Mouse (Mus musculus) lung, embryonic 15.5 days (tissue): Measurements from ENCODE around the gene Lrrc30. TPM values are rescaled to one million over a fixed set of nuclear protein-coding genes. Genes with fewer than 3 reads are reported as not detected.

Experiments used
- ATAC-seq: fragments of 200-750 bp; cut with Nextera tagmentation; 2 replicates; pipeline ENCODE4 v1.8.0; 2017; ENCODE audit warnings: moderate number of reproducible peaks, borderline replicate concordance; ENCODE audit not compliant: low FRiP score, low TSS enrichment; ENCODE audit errors: extremely low read depth
- H3K27ac ChIP-seq: fragments of 300-500 bp; sonication (generic); 2 replicates; pipeline ENCODE4 v1.5.1; 2015; ENCODE audit warnings: moderate library complexity, mild to moderate bottlenecking, inconsistent platforms
- H3K27me3 ChIP-seq: fragments of 300-500 bp; sonication (generic); 2 replicates; pipeline ENCODE4 v1.6.1; 2015; ENCODE audit warnings: inconsistent platforms
- H3K36me3 ChIP-seq: fragments of 300-500 bp; sonication (generic); 2 replicates; pipeline ENCODE4 v1.6.1; 2015; ENCODE audit warnings: inconsistent platforms
- H3K4me1 ChIP-seq: fragments of 300-500 bp; sonication (generic); 2 replicates; pipeline ENCODE4 v1.6.1; 2015; ENCODE audit warnings: inconsistent platforms
- H3K4me2 ChIP-seq: fragments of 300-500 bp; sonication (generic); 2 replicates; pipeline ENCODE4 v1.6.1; 2015; ENCODE audit warnings: inconsistent platforms, mild to moderate bottlenecking, moderate library complexity
- H3K4me3 ChIP-seq: fragments of 300-500 bp; sonication (generic); 2 replicates; pipeline ENCODE4 v1.5.1; 2015; ENCODE audit warnings: mild to moderate bottlenecking, inconsistent platforms
- H3K9ac ChIP-seq: fragments of 300-500 bp; sonication (generic); 2 replicates; pipeline ENCODE4 v1.6.1; 2015; ENCODE audit warnings: inconsistent platforms
- H3K9me3 ChIP-seq: fragments of 300-500 bp; sonication (generic); 2 replicates; pipeline ENCODE4 v1.6.1; 2016; ENCODE audit warnings: inconsistent platforms
- WGBS: fragments of 180-500 bp; shearing (Covaris S2); methylation state at CpG from one replicate; pipeline ENCODE4 v1.1.7; 2015; 5-methylcytosine and 5-hydroxymethylcytosine counted together
- polyA plus RNA-seq: library from polyadenylated mRNA; unstranded; fragments of >200 nt; fragmentation: Nextera tagmentation; extraction: Ambion mirVana; gene quantifications from 2 replicates; pipeline ENCODE4 v1.2.1, GENCODE M21; 2015

Lrrc30 gene
- polyA plus RNA-seq, 1 experiment from 2014 or later: not detected

DNA sequence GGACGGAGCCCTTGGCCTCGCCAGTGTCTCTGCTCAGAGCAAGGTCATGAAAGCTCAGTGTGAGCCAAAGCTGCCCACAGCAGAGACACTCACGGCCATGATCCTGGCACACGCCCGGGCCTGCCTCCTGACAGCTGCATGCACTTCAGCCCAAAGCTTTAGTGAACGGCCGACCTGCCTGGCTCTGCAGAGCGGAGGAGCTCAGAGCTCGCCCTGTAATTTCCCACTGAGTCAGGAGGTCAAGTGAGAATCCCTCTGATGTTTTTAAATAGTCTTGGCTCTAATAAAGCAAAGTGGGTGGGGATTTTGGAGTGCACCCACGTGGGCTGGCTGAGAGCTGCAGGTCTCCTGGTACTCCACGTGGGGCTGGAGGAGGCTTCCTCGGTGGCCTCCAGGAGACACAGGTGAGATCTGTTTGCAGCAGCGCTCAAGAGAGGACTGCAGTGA lies 3.3 kb downstream of the Lrrc30 start:
- ATAC-seq: peak; percentile 64
- 21% methylated on average over 13 of the region's 13 CpGs for WGBS
- Histone ChIP-seq H3K4me1 (peaks cover 9% of the 10 kb centered on the region), H3K36me3 (no peaks in the 10 kb centered on the region), H3K9ac (no peak overlapping the region), H3K27ac (no peak overlapping the region), H3K4me3 (no peak overlapping the region), H3K9me3 (no peaks in the 10 kb centered on the region), H3K27me3 (no peaks in the 10 kb centered on the region), H3K4me2 (no peak overlapping the region)

DNA sequence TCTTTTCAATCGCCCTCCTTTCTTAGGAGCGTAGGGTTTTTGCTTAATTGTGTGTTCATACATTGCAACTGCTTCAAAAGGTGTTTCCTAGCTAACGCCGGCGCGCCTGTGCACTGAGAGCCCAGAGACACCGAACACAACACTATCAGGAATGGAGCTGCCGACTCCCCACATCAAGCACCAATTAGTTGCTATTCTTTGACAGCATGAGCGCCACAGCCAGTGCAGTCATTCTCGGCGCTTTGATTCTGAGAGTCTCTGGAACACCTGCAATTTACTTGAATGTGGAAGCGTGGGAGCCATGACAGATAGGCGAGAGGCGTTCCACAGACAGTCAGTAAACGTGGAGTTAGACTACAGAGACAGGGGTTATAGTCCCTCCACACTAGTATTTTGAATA lies 4.0 kb downstream of the Lrrc30 start:
- Histone ChIP-seq H3K4me3 (no peak overlapping the region), H3K27me3 (no peaks in the 10 kb centered on the region), H3K9ac (no peak overlapping the region), H3K4me1 (peaks cover 9% of the 10 kb centered on the region), H3K27ac (no peak overlapping the region), H3K36me3 (no peaks in the 10 kb centered on the region), H3K4me2 (no peak overlapping the region), H3K9me3 (no peaks in the 10 kb centered on the region)
- no peak for ATAC-seq
- WGBS: 78% methylated on average over 15 of the region's 15 CpGs

DNA sequence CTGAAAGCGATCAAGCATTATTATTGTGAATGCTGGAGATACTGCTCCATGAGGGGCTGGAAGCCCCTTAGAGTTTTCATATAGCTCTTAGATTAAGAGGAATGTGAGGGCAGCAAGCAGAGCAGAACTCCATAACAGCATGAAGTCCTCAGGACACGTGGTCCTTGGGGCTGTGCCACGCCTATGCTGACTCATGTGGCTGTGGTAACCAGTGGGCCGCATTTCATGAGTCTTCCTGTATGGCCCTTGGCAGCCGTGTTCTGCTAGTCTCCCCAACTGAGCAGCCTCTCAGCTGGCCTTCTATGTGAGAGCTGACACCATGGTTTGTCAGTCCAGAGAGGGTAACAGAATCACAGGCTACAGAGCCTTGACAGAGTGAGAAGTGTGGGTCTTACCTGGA lies 7.1 kb downstream of the Lrrc30 start:
- no peaks in the 10 kb centered on the region for H3K36me3 ChIP-seq
- no peaks in the 10 kb centered on the region for H3K27me3 ChIP-seq
- no peak overlapping the region for H3K4me3 ChIP-seq
- H3K27ac ChIP-seq: no peak overlapping the region
- no peak for ATAC-seq
- peaks cover 9% of the 10 kb centered on the region for H3K4me1 ChIP-seq
- no peak overlapping the region for H3K9ac ChIP-seq
- no peak overlapping the region for H3K4me2 ChIP-seq
- 68% methylated on average over 5 of the region's 5 CpGs for WGBS
- H3K9me3 ChIP-seq: no peaks in the 10 kb centered on the region

DNA sequence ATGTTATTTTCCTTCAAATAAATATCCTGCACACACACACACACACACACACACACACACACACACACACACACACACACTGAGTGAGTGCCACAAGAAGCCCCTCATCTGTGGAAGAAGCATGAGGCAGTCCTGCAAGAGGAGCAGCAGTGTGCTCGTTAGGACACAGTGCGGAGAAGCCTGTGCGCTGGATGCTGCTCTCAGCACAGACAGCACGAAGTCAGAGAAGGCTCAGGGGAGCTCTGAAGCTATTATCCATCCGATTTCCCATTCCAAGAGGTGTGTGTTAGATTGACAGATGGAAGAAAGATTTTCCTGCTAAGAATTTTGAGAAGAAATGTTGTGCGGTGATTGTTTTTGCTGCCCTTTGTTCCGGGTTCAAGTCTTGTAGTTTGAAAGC lies 13.5 kb downstream of the Lrrc30 start:
- Histone ChIP-seq H3K9me3 (no peaks in the 10 kb centered on the region), H3K27me3 (no peaks in the 10 kb centered on the region), H3K36me3 (no peaks in the 10 kb centered on the region), H3K4me1 (no peaks in the 10 kb centered on the region), H3K27ac (no peak overlapping the region), H3K4me3 (no peak overlapping the region), H3K9ac (no peak overlapping the region), H3K4me2 (no peak overlapping the region)
- 70% methylated on average over 7 of the region's 7 CpGs for WGBS
- ATAC-seq: no peak

DNA sequence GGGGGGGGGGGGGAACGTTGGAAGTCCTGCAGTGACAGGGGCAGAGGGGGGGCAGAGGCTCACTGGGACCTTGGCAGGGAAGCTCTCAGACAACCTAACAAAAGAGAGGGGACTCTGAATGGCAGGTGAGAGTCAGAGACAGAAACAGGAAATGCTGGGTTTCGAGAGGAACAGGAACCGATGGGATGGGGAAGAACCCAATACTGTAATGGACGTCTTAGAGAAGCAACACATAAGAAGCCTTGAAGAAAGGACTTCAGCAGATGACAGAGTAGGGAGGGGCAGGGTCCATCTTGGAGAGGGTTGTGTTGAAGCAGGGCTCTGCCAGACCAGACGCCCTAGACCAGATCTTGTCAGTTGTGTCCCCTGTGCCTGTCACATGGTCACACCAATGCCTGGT lies 18.1 kb downstream of the Lrrc30 start:
- Histone ChIP-seq H3K27ac (no peak overlapping the region), H3K9ac (no peak overlapping the region), H3K4me3 (no peak overlapping the region), H3K9me3 (no peaks in the 10 kb centered on the region), H3K4me2 (no peak overlapping the region), H3K36me3 (no peaks in the 10 kb centered on the region), H3K27me3 (no peaks in the 10 kb centered on the region), H3K4me1 (no peaks in the 10 kb centered on the region)
- ATAC-seq: no peak
- 55% methylated on average over 4 of the region's 5 CpGs for WGBS

DNA sequence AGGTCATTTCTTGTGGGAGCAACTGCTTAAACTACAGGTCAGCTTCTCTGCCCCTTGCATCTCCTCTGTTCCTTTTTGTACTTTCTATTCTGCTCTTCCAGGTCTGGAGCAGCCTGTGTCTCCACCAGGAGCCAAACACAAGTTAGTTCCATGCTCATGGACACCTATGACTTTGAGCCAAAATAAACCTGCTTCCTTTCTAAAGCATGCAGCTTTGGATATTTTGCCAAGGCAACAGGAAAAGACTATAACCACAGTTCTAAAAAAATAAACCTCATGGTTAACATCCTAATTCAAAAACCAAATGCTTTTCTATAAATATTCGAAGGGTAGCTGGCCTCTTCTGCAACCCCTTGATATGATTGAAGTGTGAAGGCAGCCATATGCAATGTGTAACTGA lies 19.9 kb downstream of the Lrrc30 start:
- Histone ChIP-seq H3K9ac (no peak overlapping the region), H3K27ac (no peak overlapping the region), H3K36me3 (no peaks in the 10 kb centered on the region), H3K9me3 (no peaks in the 10 kb centered on the region), H3K4me1 (no peaks in the 10 kb centered on the region), H3K4me2 (no peak overlapping the region), H3K4me3 (no peak overlapping the region), H3K27me3 (no peaks in the 10 kb centered on the region)
- ATAC-seq: no peak
- WGBS: 44% methylated on average over 1 of the region's 1 CpGs

DNA sequence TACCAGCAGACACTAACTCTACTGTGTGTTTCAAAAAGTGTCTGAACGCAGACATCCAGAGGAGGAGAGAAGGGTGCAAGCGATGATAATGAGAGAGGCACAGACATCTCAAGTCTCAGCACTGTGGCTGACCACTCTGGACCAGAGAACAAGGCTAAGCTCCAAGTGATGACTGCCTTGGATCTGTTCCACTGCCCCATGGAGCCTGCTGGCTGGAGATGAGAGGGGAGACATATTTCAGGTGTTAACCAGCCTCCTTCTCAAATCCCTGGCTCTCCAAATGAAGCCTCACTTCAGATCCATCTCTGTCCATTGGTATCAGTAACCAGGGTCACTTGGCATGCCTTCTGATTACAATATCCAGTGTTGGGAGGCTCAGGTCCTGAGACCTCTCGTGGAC lies 20.4 kb downstream of the Lrrc30 start:
- Histone ChIP-seq H3K4me2 (no peak overlapping the region), H3K27ac (no peak overlapping the region), H3K36me3 (no peaks in the 10 kb centered on the region), H3K4me3 (no peak overlapping the region), H3K9ac (no peak overlapping the region), H3K4me1 (no peaks in the 10 kb centered on the region), H3K9me3 (no peaks in the 10 kb centered on the region), H3K27me3 (no peaks in the 10 kb centered on the region)
- ATAC-seq: no peak
- WGBS: 75% methylated on average over 3 of the region's 3 CpGs

DNA sequence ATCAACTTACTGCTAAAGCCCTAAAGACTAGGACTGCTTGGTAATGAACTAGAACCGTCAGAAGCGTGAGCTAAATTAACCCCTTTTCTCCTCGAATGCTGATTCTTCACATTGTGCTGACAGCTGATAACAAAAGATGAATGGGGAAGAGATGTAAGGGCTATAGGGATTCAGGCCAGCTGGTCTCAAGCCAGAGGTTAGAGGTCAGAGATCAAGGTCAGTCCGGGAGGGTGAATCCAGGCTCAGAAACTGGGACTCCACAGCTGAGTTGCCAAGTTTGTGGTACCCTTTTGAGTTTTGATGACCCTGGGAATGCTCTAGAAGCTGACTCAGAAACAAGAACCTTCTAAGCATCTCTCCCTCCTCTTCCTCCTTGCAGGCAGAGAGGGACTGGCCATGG lies 28.1 kb downstream of the Lrrc30 start:
- ATAC-seq: no peak
- no peaks in the 10 kb centered on the region for H3K36me3 ChIP-seq
- H3K27ac ChIP-seq: no peak overlapping the region
- no peaks in the 10 kb centered on the region for H3K4me1 ChIP-seq
- 38% methylated on average over 4 of the region's 4 CpGs for WGBS
- no peaks in the 10 kb centered on the region for H3K27me3 ChIP-seq
- no peak overlapping the region for H3K4me3 ChIP-seq
- H3K9ac ChIP-seq: no peak overlapping the region
- H3K9me3 ChIP-seq: no peaks in the 10 kb centered on the region
- no peak overlapping the region for H3K4me2 ChIP-seq

DNA sequence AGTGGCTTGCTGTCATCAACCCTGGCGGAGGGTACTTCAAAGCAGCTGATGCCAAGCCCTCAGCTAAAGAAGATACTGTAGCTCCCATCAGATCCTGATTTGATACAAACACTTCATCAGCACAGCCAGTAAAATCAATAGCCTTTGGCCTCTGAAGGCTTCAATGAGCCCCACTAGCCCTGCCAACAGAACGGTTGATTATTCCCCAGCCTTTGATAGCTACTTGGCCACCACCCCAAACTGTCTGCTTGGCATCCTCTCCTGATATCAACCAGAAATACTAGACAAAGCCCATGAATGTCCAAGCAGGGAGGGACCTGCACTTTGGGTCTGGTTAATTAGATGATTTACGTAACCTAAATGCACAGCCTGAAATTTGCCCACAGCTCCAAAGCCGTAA lies 30.0 kb downstream of the Lrrc30 start:
- no peak for ATAC-seq
- Histone ChIP-seq H3K4me1 (no peaks in the 10 kb centered on the region), H3K36me3 (no peaks in the 10 kb centered on the region), H3K9ac (no peak overlapping the region), H3K27ac (no peak overlapping the region), H3K4me3 (no peak overlapping the region), H3K9me3 (no peaks in the 10 kb centered on the region), H3K27me3 (no peaks in the 10 kb centered on the region), H3K4me2 (no peak overlapping the region)
- WGBS: 71% methylated on average over 4 of the region's 4 CpGs

DNA sequence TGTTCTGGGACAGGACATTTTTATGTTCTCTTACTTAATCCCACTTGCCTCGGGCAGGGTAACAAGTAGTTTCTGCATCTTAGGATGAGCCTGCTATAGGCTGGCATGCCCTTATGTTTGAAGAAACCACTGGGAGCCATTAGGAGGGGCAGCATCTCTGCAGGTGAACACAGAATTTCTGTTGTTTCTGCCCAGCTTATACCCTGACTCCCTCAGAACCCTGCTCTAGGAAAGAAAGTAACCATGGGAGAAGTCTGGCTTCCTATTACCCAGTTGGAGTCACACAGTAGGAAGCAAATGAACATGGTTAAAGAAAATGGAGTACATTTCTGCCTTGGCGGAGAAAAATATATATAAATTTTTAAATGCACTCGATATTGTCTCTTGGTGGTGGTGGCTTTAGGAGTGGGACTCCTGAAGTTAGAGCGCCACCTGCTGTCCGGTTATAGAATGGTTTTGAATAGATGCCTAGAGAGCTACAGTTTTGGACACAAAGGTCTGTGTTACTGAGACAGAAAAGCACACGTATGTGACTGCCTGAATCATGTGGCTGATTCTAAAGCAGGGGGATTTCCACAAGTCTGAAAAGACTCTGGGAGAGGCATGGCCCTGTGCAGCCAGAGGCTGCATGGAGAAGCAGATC lies 47.5 kb downstream of the Lrrc30 start:
- Histone ChIP-seq H3K4me1 (no peaks in the 10 kb centered on the region), H3K9me3 (no peaks in the 10 kb centered on the region), H3K9ac (no peak overlapping the region), H3K36me3 (no peaks in the 10 kb centered on the region), H3K4me3 (no peak overlapping the region), H3K27me3 (no peaks in the 10 kb centered on the region; the same call in 1 of the 2 replicates), H3K4me2 (no peak overlapping the region), H3K27ac (no peak overlapping the region)
- 16% methylated on average over 6 of the region's 6 CpGs for WGBS
- peak; percentile 35; the same call in 1 of the 2 replicates for ATAC-seq

DNA sequence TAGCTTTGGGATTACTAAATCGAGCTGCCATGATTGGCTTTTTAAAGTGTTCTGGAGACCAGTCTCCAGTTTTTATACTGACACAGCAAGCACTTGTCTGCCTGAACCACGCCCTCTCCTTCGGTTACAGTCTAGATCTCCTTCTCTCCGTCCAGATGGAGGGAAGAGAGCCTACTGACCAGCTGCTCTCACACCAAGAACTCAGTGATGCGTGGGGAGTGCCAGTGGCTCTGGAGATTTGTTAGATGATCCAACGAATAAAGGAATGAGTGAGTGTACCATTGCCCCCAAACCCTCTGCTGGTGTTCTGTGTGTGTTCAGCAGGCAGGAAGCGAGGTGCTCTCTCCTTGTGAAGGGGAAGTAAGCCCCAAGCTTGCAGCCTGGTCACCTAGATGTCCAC lies 48.0 kb downstream of the Lrrc30 start:
- no peaks in the 10 kb centered on the region; the same call in 1 of the 2 replicates for H3K27me3 ChIP-seq
- no peak for ATAC-seq
- 58% methylated on average over 7 of the region's 7 CpGs for WGBS
- H3K4me2 ChIP-seq: no peak overlapping the region
- H3K36me3 ChIP-seq: no peaks in the 10 kb centered on the region
- no peaks in the 10 kb centered on the region for H3K4me1 ChIP-seq
- H3K4me3 ChIP-seq: no peak overlapping the region
- no peak overlapping the region for H3K27ac ChIP-seq
- no peaks in the 10 kb centered on the region for H3K9me3 ChIP-seq
- H3K9ac ChIP-seq: no peak overlapping the region

DNA sequence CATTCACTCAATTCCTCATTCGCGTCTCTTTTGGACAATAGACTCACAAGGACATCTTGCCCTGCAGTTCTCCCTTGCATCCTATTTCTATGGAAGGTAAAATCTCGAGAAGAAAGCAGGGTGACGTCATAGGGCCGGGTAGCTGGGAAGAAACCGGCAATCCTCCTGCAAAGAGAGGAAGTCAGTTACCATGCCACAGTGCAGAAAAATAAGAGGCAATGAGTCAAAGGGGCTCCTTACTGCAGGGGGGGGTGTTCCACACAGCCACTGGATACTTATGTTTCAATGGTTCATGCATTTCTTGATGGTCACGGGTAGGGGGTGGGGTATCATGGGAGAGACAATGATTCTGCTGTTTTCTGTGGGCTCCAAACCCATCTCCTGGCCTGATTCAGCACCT lies 49.1 kb downstream of the Lrrc30 start:
- ATAC-seq: no peak
- WGBS: 56% methylated on average over 7 of the region's 7 CpGs
- no peaks in the 10 kb centered on the region for H3K9me3 ChIP-seq
- no peak overlapping the region for H3K9ac ChIP-seq
- H3K4me1 ChIP-seq: no peaks in the 10 kb centered on the region
- H3K4me2 ChIP-seq: no peak overlapping the region
- no peak overlapping the region for H3K27ac ChIP-seq
- no peaks in the 10 kb centered on the region for H3K27me3 ChIP-seq
- H3K4me3 ChIP-seq: no peak overlapping the region
- no peaks in the 10 kb centered on the region for H3K36me3 ChIP-seq
